Mouse (Mus musculus): ENCODE data around the gene Lamc3.

GRCm38 (mm10) chr2:31870683-31871082 is 16.4 kb upstream of the Lamc3 start:
- TF ChIP-seq EP300 (IDR thresholded peaks at IDR 0.05; ENCODE audit: low read depth) (no peak), CTCF (IDR thresholded peaks at IDR 0.05; ENCODE audit: low read depth) (no peak)

All from liver, postnatal 0 days (tissue).